Mouse (Mus musculus): ENCODE results near the gene Ehbp1. TPM values are rescaled to one million over a fixed set of nuclear protein-coding genes. Genes with fewer than 3 reads are reported as not detected.

Ehbp1 gene
- polyA plus RNA-seq, 1 experiment from 2014 or later: 42.7 TPM

GRCm38 (mm10) chr11:22138466-22138865 lies 203.6 kb downstream of the Ehbp1 start:
- Histone ChIP-seq H3K9me3 (ENCODE audit: control insufficient read depth, low read length) (no peaks in the 10 kb centered on the region), H3K27me3 (ENCODE audit: control insufficient read depth, insufficient read depth, low read length) (no peaks in the 10 kb centered on the region), H3K4me2 (ENCODE audit: low read length) (no peak overlapping the region), H3K4me1 (ENCODE audit: control insufficient read depth in 2 of 2, insufficient read depth in 2 of 2, low read length in 2 of 2) (peaks cover 4 to 6% of the 10 kb centered on the region in 2 experiments), H3K27ac (replicated peaks in 1 of 2; ENCODE audit: control insufficient read depth in 1 of 2, insufficient read depth in 1 of 2, low read depth in 2 of 2, low read length in 2 of 2) (no peak overlapping the region), H3K4me3 (ENCODE audit: control insufficient read depth in 1 of 2, insufficient read depth in 1 of 2, low read depth in 1 of 2, low read length in 2 of 2) (no peak overlapping the region), H3K9ac (ENCODE audit: low read length) (no peak overlapping the region), H3K36me3 (ENCODE audit: control insufficient read depth, insufficient read depth, low read length) (peaks cover 29% of the 10 kb centered on the region)
- ATAC-seq (ENCODE audit: insufficient number of reproducible peaks, insufficient read depth, low FRiP score, low read depth): no peak

GRCm38 (mm10) chr11:22125188-22125587 lies 216.9 kb downstream of the Ehbp1 start:
- no peak for ATAC-seq (ENCODE audit: insufficient number of reproducible peaks, insufficient read depth, low FRiP score, low read depth)
- WGBS: 97% methylated on average over 2 of the region's 2 CpGs
- no peak overlapping the region for H3K4me3 ChIP-seq (ENCODE audit: control insufficient read depth in 1 of 2, insufficient read depth in 1 of 2, low read depth in 1 of 2, low read length in 2 of 2)

GRCm38 (mm10) chr11:22118853-22119252 lies 223.2 kb downstream of the Ehbp1 start:
- no peak overlapping the region for H3K27ac ChIP-seq (replicated peaks in 1 of 2; ENCODE audit: control insufficient read depth in 1 of 2, insufficient read depth in 1 of 2, low read depth in 2 of 2, low read length in 2 of 2)
- no peak overlapping the region for H3K4me2 ChIP-seq (ENCODE audit: low read length)
- no peaks in the 10 kb centered on the region for H3K9me3 ChIP-seq (ENCODE audit: control insufficient read depth, low read length)
- H3K4me1 ChIP-seq (ENCODE audit: control insufficient read depth in 2 of 2, insufficient read depth in 2 of 2, low read length in 2 of 2): no peaks in the 10 kb centered on the region; a peak in 1 of 4 replicates
- no peak overlapping the region for H3K4me3 ChIP-seq (ENCODE audit: control insufficient read depth in 1 of 2, insufficient read depth in 1 of 2, low read depth in 1 of 2, low read length in 2 of 2)
- no peaks in the 10 kb centered on the region for H3K27me3 ChIP-seq (ENCODE audit: control insufficient read depth, insufficient read depth, low read length)
- ATAC-seq (ENCODE audit: insufficient number of reproducible peaks, insufficient read depth, low FRiP score, low read depth): no peak
- H3K9ac ChIP-seq (ENCODE audit: low read length): no peak overlapping the region
- WGBS: 87% methylated on average over 3 of the region's 3 CpGs
- H3K36me3 ChIP-seq (ENCODE audit: control insufficient read depth, insufficient read depth, low read length): peaks cover 8% of the 10 kb centered on the region; the same call in 1 of the 2 replicates

More at GRCm38 (mm10) chr11:22125188-22125587, 216.9 kb downstream of the Ehbp1 start:
- no peaks in the 10 kb centered on the region for H3K9me3 ChIP-seq (ENCODE audit: control insufficient read depth, low read length)
- no peaks in the 10 kb centered on the region for H3K27me3 ChIP-seq (ENCODE audit: control insufficient read depth, insufficient read depth, low read length)
- H3K4me2 ChIP-seq (ENCODE audit: low read length): no peak overlapping the region
- H3K27ac ChIP-seq (replicated peaks in 1 of 2; ENCODE audit: control insufficient read depth in 1 of 2, insufficient read depth in 1 of 2, low read depth in 2 of 2, low read length in 2 of 2): no peak overlapping the region
- no peaks in the 10 kb centered on the region for H3K4me1 ChIP-seq (ENCODE audit: control insufficient read depth in 2 of 2, insufficient read depth in 2 of 2, low read length in 2 of 2)
- peaks cover 12% of the 10 kb centered on the region; the same call in 1 of the 2 replicates for H3K36me3 ChIP-seq (ENCODE audit: control insufficient read depth, insufficient read depth, low read length)
- no peak overlapping the region for H3K9ac ChIP-seq (ENCODE audit: low read length)

GRCm38 (mm10) chr11:22112161-22112560 lies 229.9 kb downstream of the Ehbp1 start:
- H3K9ac ChIP-seq (ENCODE audit: low read length): no peak overlapping the region
- H3K4me1 ChIP-seq (ENCODE audit: control insufficient read depth in 2 of 2, insufficient read depth in 2 of 2, low read length in 2 of 2): no peaks in the 10 kb centered on the region
- no peak for ATAC-seq (ENCODE audit: insufficient number of reproducible peaks, insufficient read depth, low FRiP score, low read depth)
- WGBS: 96% methylated on average over 3 of the region's 3 CpGs
- no peak overlapping the region for H3K4me2 ChIP-seq (ENCODE audit: low read length)
- H3K27me3 ChIP-seq (ENCODE audit: control insufficient read depth, insufficient read depth, low read length): no peaks in the 10 kb centered on the region
- H3K4me3 ChIP-seq (ENCODE audit: control insufficient read depth in 1 of 2, insufficient read depth in 1 of 2, low read depth in 1 of 2, low read length in 2 of 2): no peak overlapping the region
- H3K27ac ChIP-seq (replicated peaks in 1 of 2; ENCODE audit: control insufficient read depth in 1 of 2, insufficient read depth in 1 of 2, low read depth in 2 of 2, low read length in 2 of 2): no peak overlapping the region
- H3K36me3 ChIP-seq (ENCODE audit: control insufficient read depth, insufficient read depth, low read length): 0 out of 2 replicates have a peak, but pooled peaks cover 4% of the 10 kb centered on the region
- no peaks in the 10 kb centered on the region for H3K9me3 ChIP-seq (ENCODE audit: control insufficient read depth, low read length)

GRCm38 (mm10) chr11:22089346-22089745 lies 252.7 kb downstream of the Ehbp1 start:
- H3K4me1 ChIP-seq (ENCODE audit: control insufficient read depth in 2 of 2, insufficient read depth in 2 of 2, low read length in 2 of 2): no peaks in the 10 kb centered on the region
- no peak for ATAC-seq (ENCODE audit: insufficient number of reproducible peaks, insufficient read depth, low FRiP score, low read depth)
- H3K27ac ChIP-seq (replicated peaks in 1 of 2; ENCODE audit: control insufficient read depth in 1 of 2, insufficient read depth in 1 of 2, low read depth in 2 of 2, low read length in 2 of 2): no peak overlapping the region
- H3K36me3 ChIP-seq (ENCODE audit: control insufficient read depth, insufficient read depth, low read length): peaks cover 26% of the 10 kb centered on the region
- H3K9ac ChIP-seq (ENCODE audit: low read length): no peak overlapping the region
- 92% methylated on average over 8 of the region's 8 CpGs for WGBS
- H3K4me3 ChIP-seq (ENCODE audit: control insufficient read depth in 1 of 2, insufficient read depth in 1 of 2, low read depth in 1 of 2, low read length in 2 of 2): no peak overlapping the region
- no peaks in the 10 kb centered on the region for H3K9me3 ChIP-seq (ENCODE audit: control insufficient read depth, low read length)
- no peak overlapping the region for H3K4me2 ChIP-seq (ENCODE audit: low read length)
- no peaks in the 10 kb centered on the region for H3K27me3 ChIP-seq (ENCODE audit: control insufficient read depth, insufficient read depth, low read length)

- Histone ChIP-seq H3K36me3 (ENCODE audit: control insufficient read depth, insufficient read depth, low read length) (peaks cover 67% of the 10 kb centered on the region), H3K4me3 (ENCODE audit: control insufficient read depth in 1 of 2, insufficient read depth in 1 of 2, low read depth in 1 of 2, low read length in 2 of 2) (no peak overlapping the region)
These were observed 278.7 kb downstream of the Ehbp1 start for GRCm38 (mm10) chr11:22063352-22063751.

GRCm38 (mm10) chr11:22061660-22062059 lies 280.4 kb downstream of the Ehbp1 start:
- Histone ChIP-seq H3K9me3 (ENCODE audit: control insufficient read depth, low read length) (no peaks in the 10 kb centered on the region), H3K9ac (ENCODE audit: low read length) (no peak overlapping the region), H3K4me2 (ENCODE audit: low read length) (no peak overlapping the region), H3K27me3 (ENCODE audit: control insufficient read depth, insufficient read depth, low read length) (no peaks in the 10 kb centered on the region), H3K27ac (replicated peaks in 1 of 2; ENCODE audit: control insufficient read depth in 1 of 2, insufficient read depth in 1 of 2, low read depth in 2 of 2, low read length in 2 of 2) (no peak overlapping the region), H3K4me1 (ENCODE audit: control insufficient read depth in 2 of 2, insufficient read depth in 2 of 2, low read length in 2 of 2) (0 out of 4 replicates have a peak, but pooled peaks cover 0 to 2% of the 10 kb centered on the region in 2 experiments), H3K36me3 (ENCODE audit: control insufficient read depth, insufficient read depth, low read length) (peaks cover 62% of the 10 kb centered on the region), H3K4me3 (ENCODE audit: control insufficient read depth in 1 of 2, insufficient read depth in 1 of 2, low read depth in 1 of 2, low read length in 2 of 2) (no peak overlapping the region)
- 75% methylated on average over 4 of the region's 4 CpGs for WGBS
- no peak for ATAC-seq (ENCODE audit: insufficient number of reproducible peaks, insufficient read depth, low FRiP score, low read depth)

More at GRCm38 (mm10) chr11:22063352-22063751, 278.7 kb downstream of the Ehbp1 start:
- ATAC-seq (ENCODE audit: insufficient number of reproducible peaks, insufficient read depth, low FRiP score, low read depth): no peak
- H3K4me2 ChIP-seq (ENCODE audit: low read length): no peak overlapping the region
- no peak overlapping the region for H3K27ac ChIP-seq (replicated peaks in 1 of 2; ENCODE audit: control insufficient read depth in 1 of 2, insufficient read depth in 1 of 2, low read depth in 2 of 2, low read length in 2 of 2)
- H3K27me3 ChIP-seq (ENCODE audit: control insufficient read depth, insufficient read depth, low read length): no peaks in the 10 kb centered on the region
- H3K9ac ChIP-seq (ENCODE audit: low read length): no peak overlapping the region
- 56% methylated on average over 2 of the region's 2 CpGs for WGBS
- no peaks in the 10 kb centered on the region for H3K9me3 ChIP-seq (ENCODE audit: control insufficient read depth, low read length)
- 0 out of 4 replicates have a peak, but pooled peaks cover 0 to 2% of the 10 kb centered on the region in 2 experiments for H3K4me1 ChIP-seq (ENCODE audit: control insufficient read depth in 2 of 2, insufficient read depth in 2 of 2, low read length in 2 of 2)

- 91% methylated on average over 5 of the region's 5 CpGs for WGBS
- Histone ChIP-seq H3K27me3 (ENCODE audit: control insufficient read depth, insufficient read depth, low read length) (no peaks in the 10 kb centered on the region), H3K9me3 (ENCODE audit: control insufficient read depth, low read length) (no peaks in the 10 kb centered on the region), H3K9ac (ENCODE audit: low read length) (no peak overlapping the region), H3K4me2 (ENCODE audit: low read length) (no peak overlapping the region), H3K27ac (replicated peaks in 1 of 2; ENCODE audit: control insufficient read depth in 1 of 2, insufficient read depth in 1 of 2, low read depth in 2 of 2, low read length in 2 of 2) (no peak overlapping the region), H3K36me3 (ENCODE audit: control insufficient read depth, insufficient read depth, low read length) (peaks cover 54% of the 10 kb centered on the region), H3K4me1 (ENCODE audit: control insufficient read depth in 2 of 2, insufficient read depth in 2 of 2, low read length in 2 of 2) (no peaks in the 10 kb centered on the region), H3K4me3 (ENCODE audit: control insufficient read depth in 1 of 2, insufficient read depth in 1 of 2, low read depth in 1 of 2, low read length in 2 of 2) (no peak overlapping the region)
- ATAC-seq (ENCODE audit: insufficient number of reproducible peaks, insufficient read depth, low FRiP score, low read depth): no peak
These were observed 284.6 kb downstream of the Ehbp1 start for GRCm38 (mm10) chr11:22057538-22057937.

Data from heart, embryonic 14.5 days (tissue).